Mouse (Mus musculus) small intestine, adult 2 months (tissue): Measurements from ENCODE around the gene Lingo4.

ENCODE experiments used
- CTCF ChIP-seq: fragments of 200-500 bp; IDR thresholded peaks from 2 replicates; pipeline ENCODE4 v1.5.1; 2012; ENCODE audit warnings: low read depth, mild to moderate bottlenecking, control low read depth, inconsistent platforms, low read length, moderate library complexity, mixed read lengths; ENCODE audit not compliant: insufficient replicate concordance, insufficient read length; ENCODE audit errors: extremely low read depth
- POLR2A ChIP-seq: fragments of 200-500 bp; IDR thresholded peaks from 2 replicates; pipeline ENCODE4 v1.6.1; 2012; ENCODE audit warnings: low read depth, mild to moderate bottlenecking, control low read depth, inconsistent platforms, low read length, moderate library complexity

- TF ChIP-seq CTCF (no peak), POLR2A (no peak)
These were observed 695 bp downstream of the Lingo4 start for GRCm38 (mm10) chr3:94398943-94399481.
